Mouse (Mus musculus) kidney, adult 2 months (tissue): ENCODE results near the gene Stk24.

Experiments used
- CTCF ChIP-seq: fragments of 200-500 bp; conservative IDR thresholded peaks from 2 replicates; pipeline ENCODE4 v1.5.1; 2011; ENCODE audit warnings: low read depth, mild to moderate bottlenecking, control low read depth, low read length, moderate library complexity, mixed read lengths; ENCODE audit not compliant: insufficient read depth, insufficient read length
- POLR2A ChIP-seq: fragments of 200-500 bp; IDR thresholded peaks from one replicate; pipeline ENCODE4 v1.6.1; 2011; ENCODE audit warnings: low read depth, low read length, control low read depth

GRCm38 (mm10) chr14:121385440-121385839 is 5.6 kb upstream of the Stk24 start:
- TF ChIP-seq CTCF (no peak), POLR2A (no peak)
